Mouse (Mus musculus): ENCODE measurements around the gene Trim34a. TPM values are rescaled to one million over a fixed set of nuclear protein-coding genes. Genes with fewer than 3 reads are reported as not detected.

The Trim34a gene
- 3.8 and 4.5 TPM in 2 replicates for total RNA-seq (2012; rRNA removed)
- total RNA-seq (2014; rRNA removed), result 13.4 and 13.8 TPM in 2 replicates
- 7.0 and 7.5 TPM in 2 replicates for polyA plus RNA-seq (2012; ENCODE audit: insufficient read length, low read depth)

- Histone ChIP-seq H3K27me3 (replicated peaks) (no peaks in the 10 kb centered on the region), H3K79me2 (replicated peaks; ENCODE audit: control insufficient read depth, extremely low read depth, insufficient read depth, poor library complexity, severe bottlenecking) (no peaks in the 10 kb centered on the region; the same call in 1 of the 2 replicates), H3K9me3 (replicated peaks; ENCODE audit: low read length) (no peaks in the 10 kb centered on the region), H3K27ac (ENCODE audit: insufficient read depth, low read depth) (peak within 1 kb of the TSS; percentile 44; the same call in 1 of the 2 replicates), H3K4me1 (ENCODE audit: control insufficient read depth in 1 of 2, insufficient read depth in 2 of 2) (peaks cover 9 to 44% of the 10 kb centered on the region in 2 experiments; a peak in 3 of 4 replicates), H3K9ac (ENCODE audit: insufficient read depth, low read depth) (peak within 1 kb of the TSS; percentile 95), H3K4me3 (replicated peaks in 1 of 3; ENCODE audit: low read depth in 2 of 3, low read length in 2 of 3, poor library complexity in 1 of 3) (peak within 1 kb of the TSS; percentile 71 to 92 (median 84)), H3K4me2 (ENCODE audit: insufficient read depth, low read depth, poor library complexity, severe bottlenecking) (peak within 1 kb of the TSS; percentile 93), H3K36me3 (replicated peaks in 1 of 2; ENCODE audit: control insufficient read depth in 1 of 2, insufficient read depth in 1 of 2, low read length in 1 of 2) (peaks cover 0 to 3% of the 10 kb centered on the region in 2 experiments)
- peak; percentile 91 for DNase-seq (ENCODE audit: extremely low read depth)
- dilution Hi-C loops (cut with MboI; ENCODE audit: extremely low pct_ligation_motif_present, extremely low pct_unique_long_range_greater_than_20kb, low sequenced_read_pairs) (no loop called here), in situ Hi-C loops (cut with MboI; ENCODE audit: low pct_ligation_motif_present, low pct_unique_long_range_greater_than_20kb, low sequenced_read_pairs) (no loop called here)
- TF ChIP-seq NELFE (IDR thresholded peaks at IDR 0.05; ENCODE audit: low read depth, low read length), result 0 out of 2 replicates have a peak, but pooled peaks have one; percentile 35
- TF ChIP-seq SMC3 (IDR thresholded peaks at IDR 0.05; ENCODE audit: low read depth, low read length), result peak; percentile 58
- no peak; the same call in 1 of the 2 replicates for TF ChIP-seq EP300 (IDR thresholded peaks at IDR 0.05; ENCODE audit: low read length)
- no peak for TF ChIP-seq MYC (IDR thresholded peaks at IDR 0.05; ENCODE audit: low read depth, low read length)
- peak; percentile 67 for TF ChIP-seq ETS1 (conservative IDR thresholded peaks at IDR 0.05; ENCODE audit: low read depth, low read length)
- TF ChIP-seq MAZ (IDR thresholded peaks at IDR 0.05; ENCODE audit: low read depth, low read length), result peak; percentile 70; the same call in 1 of the 2 replicates
- peak; percentile 57; the same call in 1 of the 2 replicates for TF ChIP-seq POLR2A (IDR thresholded peaks at IDR 0.05; ENCODE audit: low read depth, low read length)
- no peak for TF ChIP-seq PAX5 (IDR thresholded peaks at IDR 0.05; ENCODE audit: low read length)
- TF ChIP-seq SIN3A (IDR thresholded peaks at IDR 0.05; ENCODE audit: low read length), result peak; percentile 69
- peak; percentile 63; the same call in 1 of the 2 replicates for TF ChIP-seq TBP (conservative IDR thresholded peaks at IDR 0.05; ENCODE audit: low read depth, low read length)
- TF ChIP-seq POLR2AphosphoS2 (IDR thresholded peaks at IDR 0.05; ENCODE audit: low read depth, low read length), result no peak
- TF ChIP-seq ZC3H11A (IDR thresholded peaks at IDR 0.05; ENCODE audit: low read depth, low read length), result no peak
- no peak for TF ChIP-seq KAT2A (IDR thresholded peaks at IDR 0.05; ENCODE audit: insufficient replicate concordance, low read length)
- TF ChIP-seq USF2 (conservative IDR thresholded peaks at IDR 0.05; ENCODE audit: low read depth, low read length), result no peak
- TF ChIP-seq USF1 (IDR thresholded peaks at IDR 0.05; ENCODE audit: low read depth, low read length), result no peak
- TF ChIP-seq MAFK (IDR thresholded peaks at IDR 0.05; ENCODE audit: insufficient replicate concordance, low read length), result no peak
- no peak for TF ChIP-seq JUND (conservative IDR thresholded peaks at IDR 0.05; ENCODE audit: low read depth, low read length)
- TF ChIP-seq HCFC1 (IDR thresholded peaks at IDR 0.05; ENCODE audit: low read depth, low read length), result peak; percentile 52; the same call in 1 of the 2 replicates
- TF ChIP-seq UBTF (IDR thresholded peaks at IDR 0.05; ENCODE audit: low read depth, low read length), result no peak
- no peak for TF ChIP-seq E2F4 (IDR thresholded peaks at IDR 0.05; ENCODE audit: insufficient replicate concordance, low read depth, low read length)
- no peak for TF ChIP-seq GABPA (IDR thresholded peaks at IDR 0.05; ENCODE audit: insufficient replicate concordance, low read depth, low read length)
- TF ChIP-seq TCF12 (IDR thresholded peaks at IDR 0.05; ENCODE audit: low read depth, low read length), result no peak
- TF ChIP-seq CTCF (conservative IDR thresholded peaks at IDR 0.05 in 1 of 2, IDR thresholded peaks at IDR 0.05 in 1 of 2; ENCODE audit: low read depth in 2 of 2, low read length in 2 of 2), result peak in 1 of 2 experiments; percentile 80; a peak in 2 of 4 replicates
- no peak for TF ChIP-seq JUN (IDR thresholded peaks at IDR 0.05; ENCODE audit: insufficient read depth, low read depth, low read length)
- peak; percentile 75 for TF ChIP-seq ELF1 (IDR thresholded peaks at IDR 0.05; ENCODE audit: low read depth, low read length)
- no peak for TF ChIP-seq MEF2A (IDR thresholded peaks at IDR 0.05; ENCODE audit: borderline replicate concordance, low read depth, low read length)
- peak; percentile 48 for TF ChIP-seq ZNF384 (IDR thresholded peaks at IDR 0.05; ENCODE audit: low read depth, low read length)
- peak; percentile 47; the same call in 1 of the 2 replicates for TF ChIP-seq ZMIZ1 (IDR thresholded peaks at IDR 0.05; ENCODE audit: low read depth, low read length)
- TF ChIP-seq BHLHE40 (IDR thresholded peaks at IDR 0.05; ENCODE audit: low read depth, low read length), result no peak
- no peak for TF ChIP-seq MAX (IDR thresholded peaks at IDR 0.05; ENCODE audit: low read length)
- TF ChIP-seq CHD2 (IDR thresholded peaks at IDR 0.05; ENCODE audit: low read length), result 0 out of 2 replicates have a peak, but pooled peaks have one; percentile 17
- TF ChIP-seq IRF4 (IDR thresholded peaks at IDR 0.05; ENCODE audit: low read depth, low read length), result peak; percentile 93
- TF ChIP-seq NRF1 (IDR thresholded peaks at IDR 0.05; ENCODE audit: low read depth, low read length), result no peak
- TF ChIP-seq MXI1 (IDR thresholded peaks at IDR 0.05; ENCODE audit: low read depth, low read length), result no peak
- no peak for TF ChIP-seq CHD1 (IDR thresholded peaks at IDR 0.05; ENCODE audit: low read depth, low read length)
- TF ChIP-seq ZKSCAN1 (IDR thresholded peaks at IDR 0.05; ENCODE audit: borderline replicate concordance, low read depth, low read length), result no peak
- TF ChIP-seq RCOR1 (conservative IDR thresholded peaks at IDR 0.05; ENCODE audit: low read depth, low read length), result no peak
Measured at GRCm38 (mm10) chr7:104244287-104245181, at the start of gene Trim34a. Trim34a (plus strand) TSS chr7:104244457.
